In genomic region chr14:23522606-23523159, GRCm38 (mm10) we compare ENCODE assay signal across 11 mouse cellular contexts.
DNase-seq lines count a peak whose midpoint lies in the region; ATAC-seq lines count a peak whose summit lies in the region.
"Had no signal": no experiment of that assay in that cellular context is flagged by ENCODE, and none has a peak within 500 bp of the region (broad histone marks: within the 10 kb centered on the region; RNA-seq: fewer than 3 reads in every experiment).

No protein-coding gene starts in this region.

- no peak for ATAC-seq in embryonic facial prominence, embryonic 13.5 days (ENCODE audit: insufficient number of reproducible peaks, insufficient read depth, low FRiP score, low TSS enrichment, low read depth)
- peak; percentile 69 for ATAC-seq in kidney, embryonic 15.5 days (replicated peaks; ENCODE audit: low FRiP score)

- H3K4me3 ChIP-seq in heart, embryonic 10.5 days, result no peak overlapping the region
- H3K4me3 ChIP-seq in embryonic facial prominence, embryonic 13.5 days, result no peak overlapping the region
- no peak overlapping the region for H3K4me3 ChIP-seq in kidney, embryonic 15.5 days (replicated peaks)
- H3K4me3 ChIP-seq: hindbrain, embryonic 12.5 days had no signal

- no peaks in the 10 kb centered on the region for H3K9me3 ChIP-seq in heart, embryonic 10.5 days
- no peaks in the 10 kb centered on the region for H3K9me3 ChIP-seq in embryonic facial prominence, embryonic 13.5 days
- no peaks in the 10 kb centered on the region for H3K9me3 ChIP-seq in kidney, embryonic 15.5 days (replicated peaks)
- H3K9me3 ChIP-seq: hindbrain, embryonic 12.5 days had no signal

- no peak overlapping the region for H3K9ac ChIP-seq in embryonic facial prominence, embryonic 13.5 days
- no peak overlapping the region for H3K9ac ChIP-seq in kidney, embryonic 15.5 days
- H3K9ac ChIP-seq: hindbrain, embryonic 12.5 days had no signal

- H3K27ac ChIP-seq in heart, embryonic 10.5 days, result no peak overlapping the region
- peak overlapping the region; percentile 83 for H3K27ac ChIP-seq in embryonic facial prominence, embryonic 13.5 days
- H3K27ac ChIP-seq in kidney, embryonic 15.5 days, result peak overlapping the region; percentile 64
- H3K27ac ChIP-seq: hindbrain, embryonic 12.5 days; macrophage had no signal

- peak; percentile 37 to 42 for DNase-seq in heart, adult 9 months (ENCODE audit: low spot score in 2 of 2)
- no peak for DNase-seq in heart, embryonic 10.5 days (ENCODE audit: low spot score)
- peak; percentile 72 for DNase-seq in lung, postnatal 10 days
- DNase-seq in right cerebral cortex, adult 2 months (ENCODE audit: low spot score in 2 of 2), result no peak
- DNase-seq in cerebellum, adult 11 months, result no peak
- no peak for DNase-seq in layer of hippocampus, postnatal 14 days (ENCODE audit: low spot score in 2 of 2)
- DNase-seq: layer of hippocampus, postnatal 36 days had no signal

- 69% methylated on average over 4 of the region's 4 CpGs for WGBS in heart, embryonic 10.5 days
- 68% methylated on average over 4 of the region's 4 CpGs for WGBS in embryonic facial prominence, embryonic 13.5 days
- WGBS in kidney, embryonic 15.5 days, result 48% methylated on average over 4 of the region's 4 CpGs

- H3K4me2 ChIP-seq in embryonic facial prominence, embryonic 13.5 days, result no peak overlapping the region
- H3K4me2 ChIP-seq in kidney, embryonic 15.5 days, result no peak overlapping the region
- H3K4me2 ChIP-seq: hindbrain, embryonic 12.5 days had no signal

- H3K36me3 ChIP-seq in heart, embryonic 10.5 days, result no peaks in the 10 kb centered on the region
- H3K36me3 ChIP-seq in embryonic facial prominence, embryonic 13.5 days, result no peaks in the 10 kb centered on the region
- H3K36me3 ChIP-seq in kidney, embryonic 15.5 days, result no peaks in the 10 kb centered on the region
- H3K36me3 ChIP-seq: hindbrain, embryonic 12.5 days had no signal

- no peaks in the 10 kb centered on the region for H3K27me3 ChIP-seq in heart, embryonic 10.5 days (ENCODE audit: insufficient read depth, poor library complexity, severe bottlenecking)
- H3K27me3 ChIP-seq in embryonic facial prominence, embryonic 13.5 days, result no peaks in the 10 kb centered on the region
- H3K27me3 ChIP-seq in kidney, embryonic 15.5 days, result peaks cover 4% of the 10 kb centered on the region; the same call in 1 of the 2 replicates
- H3K27me3 ChIP-seq: hindbrain, embryonic 12.5 days had no signal

- H3K4me1 ChIP-seq in heart, embryonic 10.5 days, result no peaks in the 10 kb centered on the region
- H3K4me1 ChIP-seq in embryonic facial prominence, embryonic 13.5 days, result peaks cover 41% of the 10 kb centered on the region
- 0 out of 2 replicates have a peak, but pooled peaks cover 3% of the 10 kb centered on the region for H3K4me1 ChIP-seq in kidney, embryonic 15.5 days

Comparison
In these comparisons a context has a peak if more than half of its experiments do, and no peak if none do; other contexts are left out.
1. DNase-seq: peak in heart, adult 9 months (2 of 2) and lung, postnatal 10 days (single experiment); none in heart, embryonic 10.5 days (single experiment), right cerebral cortex, adult 2 months (0 of 2), cerebellum, adult 11 months (single experiment) and layer of hippocampus, postnatal 14 days (0 of 2).